Mouse (Mus musculus): ENCODE results near the gene Mrtfb.

Gene Mrtfb

GRCm38 (mm10) chr16:13400375-13400774 lies 144.1 kb downstream of the Mrtfb start:
- DNase-seq (ENCODE audit: low read depth, low spot score) = no peak

GRCm38 (mm10) chr16:13401591-13401990 lies 145.3 kb downstream of the Mrtfb start:
- DNase-seq (ENCODE audit: low read depth, low spot score) = no peak

GRCm38 (mm10) chr16:13404656-13405055 lies 148.4 kb downstream of the Mrtfb start:
- no peak for DNase-seq (ENCODE audit: low read depth, low spot score)

- no peak for DNase-seq (ENCODE audit: low read depth, low spot score)
These were observed 149.1 kb downstream of the Mrtfb start for GRCm38 (mm10) chr16:13405403-13405802.

GRCm38 (mm10) chr16:13409530-13410163 lies 153.4 kb downstream of the Mrtfb start:
- DNase-seq (ENCODE audit: low read depth, low spot score) = peak; percentile 18

- no peak for DNase-seq (ENCODE audit: low read depth, low spot score)
These were observed 154.5 kb downstream of the Mrtfb start for GRCm38 (mm10) chr16:13410760-13411159.

GRCm38 (mm10) chr16:13411531-13411930 lies 155.2 kb downstream of the Mrtfb start:
- no peak for DNase-seq (ENCODE audit: low read depth, low spot score)

- no peak for DNase-seq (ENCODE audit: low read depth, low spot score)
These were observed 158.3 kb downstream of the Mrtfb start for GRCm38 (mm10) chr16:13414566-13414965.

- no peak for DNase-seq (ENCODE audit: low read depth, low spot score)
These were observed 158.7 kb downstream of the Mrtfb start for GRCm38 (mm10) chr16:13414972-13415371.

GRCm38 (mm10) chr16:13415465-13415864 lies 159.2 kb downstream of the Mrtfb start:
- no peak for DNase-seq (ENCODE audit: low read depth, low spot score)

- no peak for DNase-seq (ENCODE audit: low read depth, low spot score)
These were observed 160.2 kb downstream of the Mrtfb start for GRCm38 (mm10) chr16:13416465-13416864.

- no peak for DNase-seq (ENCODE audit: low read depth, low spot score)
These were observed 161.6 kb downstream of the Mrtfb start for GRCm38 (mm10) chr16:13417904-13418303.

GRCm38 (mm10) chr16:13419752-13420151 lies 163.5 kb downstream of the Mrtfb start:
- DNase-seq (ENCODE audit: low read depth, low spot score) = no peak

- no peak for DNase-seq (ENCODE audit: low read depth, low spot score)
These were observed 166.2 kb downstream of the Mrtfb start for GRCm38 (mm10) chr16:13422522-13422921.

- DNase-seq (ENCODE audit: low read depth, low spot score) = no peak
These were observed 167.5 kb downstream of the Mrtfb start for GRCm38 (mm10) chr16:13423587-13424355.

- no peak for DNase-seq (ENCODE audit: low read depth, low spot score)
These were observed 169.5 kb downstream of the Mrtfb start for GRCm38 (mm10) chr16:13425804-13426203.

GRCm38 (mm10) chr16:13426831-13427589 lies 170.7 kb downstream of the Mrtfb start:
- no peak for DNase-seq (ENCODE audit: low read depth, low spot score)

- DNase-seq (ENCODE audit: low read depth, low spot score) = no peak
These were observed 171.8 kb downstream of the Mrtfb start for GRCm38 (mm10) chr16:13428077-13428476.

- no peak for DNase-seq (ENCODE audit: low read depth, low spot score)
These were observed 172.5 kb downstream of the Mrtfb start for GRCm38 (mm10) chr16:13428806-13429205.

- DNase-seq (ENCODE audit: low read depth, low spot score) = no peak
These were observed 173.8 kb downstream of the Mrtfb start for GRCm38 (mm10) chr16:13429921-13430606.

- no peak for DNase-seq (ENCODE audit: low read depth, low spot score)
These were observed 174.7 kb downstream of the Mrtfb start for GRCm38 (mm10) chr16:13430940-13431339.

- DNase-seq (ENCODE audit: low read depth, low spot score) = no peak
These were observed 179.3 kb downstream of the Mrtfb start for GRCm38 (mm10) chr16:13435627-13436026.

Measured in WW6 (cell line).